Comparison of ENCODE assay signal across 28 mouse cellular contexts in genomic region chr13:112954067-112954466, GRCm38 (mm10). TPM values are rescaled to one million over a fixed set of nuclear protein-coding genes. Genes with fewer than 3 reads are reported as not detected.
"Had no signal": no experiment of that assay in that cellular context is flagged by ENCODE, and none has a peak within 500 bp of the region (broad histone marks: within the 10 kb centered on the region; RNA-seq: fewer than 3 reads in every experiment).

No protein-coding gene starts in this region.

- H3K9me3 ChIP-seq: liver, embryonic 13.5 days; midbrain, embryonic 13.5 days; neural tube, embryonic 13.5 days; stomach, embryonic 15.5 days had no signal

- H3K27me3 ChIP-seq: liver, embryonic 13.5 days; midbrain, embryonic 13.5 days; neural tube, embryonic 13.5 days; stomach, embryonic 15.5 days had no signal

- ATAC-seq: inflammation-experienced regulatory T-cells, adult 6 months; intestine, embryonic 16.5 days; midbrain, embryonic 13.5 days; midbrain, embryonic 16.5 days had no signal

- H3K4me2 ChIP-seq: liver, embryonic 13.5 days; midbrain, embryonic 13.5 days; neural tube, embryonic 13.5 days; stomach, embryonic 15.5 days had no signal

- H3K27ac ChIP-seq: kidney, postnatal 0 days; liver, embryonic 13.5 days; midbrain, embryonic 13.5 days; neural tube, embryonic 13.5 days; stomach, embryonic 15.5 days had no signal

- H3K4me1 ChIP-seq: liver, embryonic 13.5 days; midbrain, embryonic 13.5 days; neural tube, embryonic 13.5 days; stomach, embryonic 15.5 days had no signal

- H3K9ac ChIP-seq: liver, embryonic 13.5 days; midbrain, embryonic 13.5 days; neural tube, embryonic 13.5 days; stomach, embryonic 15.5 days had no signal

- H3K4me3 ChIP-seq: liver, embryonic 13.5 days; midbrain, embryonic 13.5 days; myocyte; neural tube, embryonic 13.5 days; stomach, embryonic 15.5 days had no signal

- DNase-seq: kidney, adult 18-20 months; kidney, adult 9 months; kidney, postnatal 25 days; liver, embryonic 13.5 days; lung, adult 2 months; lung, postnatal 14 days; lung, postnatal 4 days; right cerebral cortex, postnatal 14 days; spleen, adult 18-20 months; thymus, adult 18-20 months; thymus, postnatal 36 days had no signal

RNA-seq across cellular contexts. Expression of gene Ccno, which starts 33.5 kb away (rescaled TPM):
- polyA plus RNA-seq: inflammation-experienced regulatory T-cells, adult 6 months; neural tube, embryonic 13.5 days had no signal

RNA-seq across cellular contexts. Expression of gene Mcidas, which starts 39.6 kb away (rescaled TPM):
- total RNA-seq: liver, adult 2 months; megakaryocyte progenitor cell, adult 5-6 weeks; megakaryocyte-erythroid progenitor cell, adult 5-6 weeks; monocyte, adult 5-6 weeks had no signal
- polyA plus RNA-seq: inflammation-experienced regulatory T-cells, adult 6 months; kidney, postnatal 0 days; large intestine, adult 2 months; limb, embryonic 11.5 days; limb, embryonic 14.5 days; liver, adult 2 months; liver, embryonic 13.5 days; liver, embryonic 16.5 days; myocyte; testis, adult 2 months had no signal
